Mouse (Mus musculus): ENCODE measurements around the gene Slc50a1.

DNA sequence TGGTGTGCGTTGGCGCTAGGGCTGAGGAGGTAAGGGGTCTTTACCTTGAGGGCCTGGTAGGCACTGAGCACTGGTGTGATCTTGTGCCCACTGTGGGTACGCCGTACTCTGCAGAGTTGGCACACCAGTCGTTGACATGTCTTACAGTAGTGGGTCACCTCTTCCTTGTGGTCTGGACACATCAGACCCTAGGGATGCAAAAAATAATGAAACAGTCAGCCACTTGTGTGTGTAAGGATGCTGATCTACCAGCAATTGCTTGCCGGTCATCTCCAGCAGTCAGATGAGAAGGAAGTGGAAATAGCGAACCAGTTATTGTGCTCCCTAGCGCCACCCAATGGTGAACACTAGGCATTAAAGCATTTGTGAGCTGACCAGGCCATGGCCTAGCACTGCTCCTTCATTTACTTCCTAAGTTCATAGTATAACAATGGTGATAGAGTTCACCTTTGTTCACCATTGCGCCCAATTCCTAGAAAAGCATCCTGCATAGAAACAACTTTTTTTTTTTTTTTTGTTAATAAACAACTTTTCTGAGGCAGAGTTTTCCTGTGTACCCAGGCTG, 28.0 kb downstream of the Slc50a1 start:
- TF ChIP-seq CTCF (IDR thresholded peaks at IDR 0.05; ENCODE audit: low read depth) (peak; percentile 69), EP300 (IDR thresholded peaks at IDR 0.05; ENCODE audit: low read depth) (no peak)

All from heart, postnatal 0 days (tissue).